Mouse (Mus musculus) embryonic fibroblast, embryonic 13.5 days (primary cell): ENCODE data around the gene Myh9.

ENCODE experiments used
- CTCF ChIP-seq: IDR thresholded peaks from 2 replicates; pipeline ENCODE4 v1.5.1; 2011; ENCODE audit warnings: mild to moderate bottlenecking, control low read depth, low read length, moderate library complexity, borderline replicate concordance; ENCODE audit not compliant: insufficient read depth
- POLR2A ChIP-seq: IDR thresholded peaks from 2 replicates; pipeline ENCODE4 v1.6.1; 2011; ENCODE audit warnings: low read depth, mild to moderate bottlenecking, control low read depth, low read length, moderate library complexity

GRCm38 (mm10) chr15:77827794-77828193, 14.2 kb downstream of the Myh9 start:
- TF ChIP-seq POLR2A (no peak), CTCF (no peak)
